Mouse (Mus musculus) stomach, embryonic 16.5 days (tissue): ENCODE measurements at regions not wholly inside any gene's neighbourhood (a gene's known extent, or its start where the extent isn't known, plus 50 kb on each side); places are given as distances from the start of the nearest gene placed in this dataset.
"Not testable (repeated sequence)": the region's sequence is repeated elsewhere in the genome, so short reads cannot be mapped to it uniquely, and the experiment has no call there.

Source experiments
- ATAC-seq: fragments of 200-750 bp; cut with Nextera tagmentation; 2 replicates; pipeline ENCODE4 v1.8.0; 2017; ENCODE audit warnings: moderate number of reproducible peaks, moderate TSS enrichment; ENCODE audit not compliant: insufficient read depth, low FRiP score
- H3K27ac ChIP-seq: fragments of 300-500 bp; sonication (generic); 2 replicates; pipeline ENCODE4 v1.5.1; 2014; ENCODE audit warnings: low read length
- H3K27me3 ChIP-seq: fragments of 300-500 bp; sonication (generic); 2 replicates; pipeline ENCODE4 v1.6.1; 2014; ENCODE audit warnings: low read length, control low read depth, mixed read lengths; ENCODE audit not compliant: control insufficient read depth, insufficient read depth
- H3K36me3 ChIP-seq: fragments of 300-500 bp; sonication (generic); 2 replicates; pipeline ENCODE4 v1.6.1; 2014; ENCODE audit warnings: low read length; ENCODE audit not compliant: control insufficient read depth, insufficient read depth
- H3K4me1 ChIP-seq: fragments of 300-500 bp; sonication (generic); 2 replicates; pipeline ENCODE4 v1.6.1; 2014; ENCODE audit warnings: low read length, control low read depth, mixed read lengths; ENCODE audit not compliant: control insufficient read depth, insufficient read depth
- H3K4me2 ChIP-seq: fragments of 300-500 bp; sonication (generic); 2 replicates; pipeline ENCODE4 v1.6.1; 2014; ENCODE audit warnings: low read depth, low read length, mixed read lengths
- H3K4me3 ChIP-seq: fragments of 300-500 bp; sonication (generic); replicated peaks from 2 replicates; pipeline ENCODE4 v1.5.1; 2014; ENCODE audit warnings: mild to moderate bottlenecking, low read length
- H3K9ac ChIP-seq: fragments of 300-500 bp; sonication (generic); 2 replicates; pipeline ENCODE4 v1.6.1; 2014; ENCODE audit warnings: low read length
- H3K9me3 ChIP-seq: fragments of 300-500 bp; sonication (generic); replicated peaks from 2 replicates; pipeline ENCODE4 v1.6.1; 2016; ENCODE audit warnings: low read length, control low read depth; ENCODE audit not compliant: control insufficient read depth
- WGBS: fragments of 180-500 bp; shearing (Covaris S2); extraction: QIAGEN DNeasy Blood & Tissue Kit; methylation state at CpG from one replicate; pipeline ENCODE4 v1.1.7; 2014; 5-methylcytosine and 5-hydroxymethylcytosine counted together

DNA sequence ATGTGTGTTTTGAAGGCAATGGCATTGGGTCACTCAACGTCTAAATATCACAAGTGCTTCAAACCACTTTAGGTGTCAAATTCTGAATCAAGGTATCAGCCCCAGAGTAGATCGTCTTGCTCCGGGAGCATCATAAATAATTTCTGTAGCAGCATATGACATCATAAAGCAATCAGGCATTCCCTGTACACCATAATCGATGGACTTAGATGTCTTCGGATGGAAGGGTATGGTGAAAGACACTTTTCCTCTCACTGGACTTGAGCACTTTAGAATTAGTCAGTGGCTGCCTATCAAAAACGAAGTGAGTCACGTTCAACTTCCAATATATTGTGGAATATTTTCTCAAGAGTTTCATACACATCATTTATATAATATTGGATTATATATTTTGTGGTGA is 77.9 kb downstream of the Gm5426 start:
- 59% methylated on average over 7 of the region's 7 CpGs for WGBS
- H3K27me3 ChIP-seq, result no peaks in the 10 kb centered on the region
- no peaks in the 10 kb centered on the region for H3K4me1 ChIP-seq
- no peaks in the 10 kb centered on the region for H3K9me3 ChIP-seq
- H3K27ac ChIP-seq, result no peak overlapping the region
- no peak overlapping the region for H3K4me2 ChIP-seq
- no peak for ATAC-seq
- H3K4me3 ChIP-seq, result no peak overlapping the region
- H3K9ac ChIP-seq, result no peak overlapping the region
- H3K36me3 ChIP-seq, result no peaks in the 10 kb centered on the region

GRCm38 (mm10) chr10:96214946-96215345 is 78.5 kb downstream of the Gm5426 start:
- no peak for ATAC-seq
- Histone ChIP-seq H3K27ac (no peak overlapping the region), H3K4me1 (no peaks in the 10 kb centered on the region), H3K4me2 (no peak overlapping the region), H3K4me3 (no peak overlapping the region), H3K27me3 (no peaks in the 10 kb centered on the region), H3K9me3 (no peaks in the 10 kb centered on the region), H3K9ac (no peak overlapping the region), H3K36me3 (no peaks in the 10 kb centered on the region)
- 83% methylated on average over 6 of the region's 6 CpGs for WGBS

DNA sequence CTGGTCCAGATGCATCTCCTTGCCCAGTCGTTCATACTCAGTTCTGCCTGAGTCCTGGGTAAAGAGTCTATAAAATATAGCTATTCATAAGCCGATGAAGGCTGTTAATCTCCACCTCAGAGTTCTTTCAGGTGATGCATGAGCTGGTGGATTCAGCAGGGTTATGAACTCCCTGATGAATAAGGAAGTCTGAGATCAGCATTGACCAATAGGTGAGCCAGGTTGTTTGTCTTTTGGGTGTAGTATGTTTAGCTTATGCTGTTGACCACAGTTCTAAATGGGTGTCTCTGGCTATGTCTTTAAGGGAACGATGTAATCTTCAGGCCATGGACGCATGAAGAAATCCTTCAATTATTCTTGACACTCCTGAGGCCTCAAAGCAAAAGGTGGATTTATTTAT is 84.3 kb downstream of the Gm5426 start:
- Histone ChIP-seq H3K4me1 (no peaks in the 10 kb centered on the region), H3K27me3 (no peaks in the 10 kb centered on the region), H3K9me3 (no peaks in the 10 kb centered on the region), H3K4me2 (no peak overlapping the region), H3K9ac (no peak overlapping the region), H3K4me3 (no peak overlapping the region), H3K27ac (peak overlapping the region; percentile 18; the same call in 1 of the 2 replicates), H3K36me3 (no peaks in the 10 kb centered on the region)
- ATAC-seq, result no peak
- 69% methylated on average over 4 of the region's 4 CpGs for WGBS

DNA sequence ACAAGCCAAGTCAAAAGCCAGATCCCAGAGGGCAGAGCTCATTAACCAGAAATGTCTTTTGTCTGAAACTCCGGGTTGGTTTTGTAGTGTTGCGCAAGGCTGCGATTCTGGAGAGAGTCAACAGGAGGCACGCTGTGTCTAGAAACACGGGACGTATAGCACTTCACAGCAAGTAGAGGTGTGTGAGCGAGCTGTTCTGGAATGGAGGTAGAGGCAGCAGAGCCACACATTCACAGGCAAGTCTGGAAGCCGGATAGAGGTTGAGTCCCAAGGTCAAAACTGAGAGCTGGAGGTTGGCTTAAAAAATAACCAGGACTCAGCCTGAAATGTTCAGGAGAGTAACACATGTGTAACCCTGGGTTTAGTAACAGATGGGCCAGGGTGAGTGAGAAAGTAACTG is 94.0 kb downstream of the Gm5426 start:
- H3K9me3 ChIP-seq, result no peaks in the 10 kb centered on the region
- WGBS, result 69% methylated on average over 8 of the region's 8 CpGs
- no peak overlapping the region for H3K27ac ChIP-seq
- no peaks in the 10 kb centered on the region for H3K36me3 ChIP-seq
- no peaks in the 10 kb centered on the region for H3K27me3 ChIP-seq
- no peak overlapping the region for H3K4me2 ChIP-seq
- peaks cover 4% of the 10 kb centered on the region for H3K4me1 ChIP-seq
- no peak overlapping the region for H3K4me3 ChIP-seq
- no peak for ATAC-seq
- no peak overlapping the region for H3K9ac ChIP-seq

DNA sequence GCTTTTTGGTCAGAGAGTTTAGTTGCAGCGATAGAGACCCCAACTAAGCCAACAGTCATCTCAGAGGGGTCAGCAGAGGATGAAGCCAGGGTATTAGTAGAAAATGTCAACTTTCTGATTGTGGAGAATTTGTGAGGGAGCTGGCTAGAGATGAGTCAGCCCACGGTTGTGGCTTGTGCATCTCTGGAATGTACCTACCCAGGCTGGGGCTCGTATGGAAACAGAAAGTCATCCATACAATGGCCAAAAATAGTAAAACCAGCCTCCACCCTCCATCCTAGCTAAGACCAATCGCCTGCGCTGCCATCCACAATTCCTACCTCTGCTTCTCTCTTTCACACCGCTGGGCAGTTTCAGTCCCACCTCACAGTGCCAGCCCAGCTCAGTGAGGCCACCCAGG is 94.9 kb downstream of the Gm5426 start:
- WGBS, result 78% methylated on average over 6 of the region's 6 CpGs
- ATAC-seq, result no peak

DNA sequence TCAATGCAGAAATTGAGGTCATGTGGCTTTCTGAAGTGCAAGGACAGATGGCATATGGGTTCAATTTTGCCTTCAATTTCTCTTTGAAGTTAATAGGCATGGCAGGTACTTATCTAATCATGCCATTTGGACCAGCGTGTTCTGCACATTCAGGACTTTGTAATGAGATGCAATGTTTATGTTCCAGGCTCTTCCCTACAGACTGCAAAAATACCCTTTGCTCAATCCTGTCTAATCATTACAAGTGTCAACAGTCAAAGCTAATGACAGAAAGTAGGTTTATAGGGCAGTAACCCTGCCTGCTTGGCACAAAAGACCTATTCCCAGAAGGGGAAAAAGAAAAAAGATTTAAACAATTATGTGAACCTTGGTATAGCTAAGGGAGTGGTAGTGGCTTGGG is 96.5 kb downstream of the Gm5426 start:
- H3K27ac ChIP-seq, result no peak overlapping the region
- H3K27me3 ChIP-seq, result no peaks in the 10 kb centered on the region
- ATAC-seq, result no peak
- no peaks in the 10 kb centered on the region for H3K36me3 ChIP-seq
- no peak overlapping the region for H3K9ac ChIP-seq
- 64% methylated on average over 1 of the region's 1 CpGs for WGBS
- peaks cover 4% of the 10 kb centered on the region for H3K4me1 ChIP-seq
- no peak overlapping the region for H3K4me3 ChIP-seq
- no peak overlapping the region for H3K4me2 ChIP-seq
- H3K9me3 ChIP-seq, result no peaks in the 10 kb centered on the region

More for the DNA sequence above, 94.9 kb downstream of the Gm5426 start:
- no peaks in the 10 kb centered on the region for H3K36me3 ChIP-seq
- no peaks in the 10 kb centered on the region for H3K27me3 ChIP-seq
- H3K9ac ChIP-seq, result no peak overlapping the region
- no peaks in the 10 kb centered on the region for H3K9me3 ChIP-seq
- H3K4me1 ChIP-seq, result peaks cover 4% of the 10 kb centered on the region
- no peak overlapping the region for H3K4me3 ChIP-seq
- H3K27ac ChIP-seq, result no peak overlapping the region
- H3K4me2 ChIP-seq, result no peak overlapping the region

GRCm38 (mm10) chr10:96234564-96235412 is 98.4 kb downstream of the Gm5426 start:
- Histone ChIP-seq H3K27me3 (no peaks in the 10 kb centered on the region), H3K4me1 (peaks cover 4% of the 10 kb centered on the region), H3K36me3 (no peaks in the 10 kb centered on the region), H3K9ac (no peak overlapping the region), H3K9me3 (no peaks in the 10 kb centered on the region), H3K4me3 (no peak overlapping the region), H3K27ac (0 out of 2 replicates have a peak overlapping the region, but pooled peaks have one; percentile 24), H3K4me2 (no peak overlapping the region)
- 37% methylated on average over 8 of the region's 10 CpGs for WGBS
- peak; percentile 50; the same call in 1 of the 2 replicates for ATAC-seq

DNA sequence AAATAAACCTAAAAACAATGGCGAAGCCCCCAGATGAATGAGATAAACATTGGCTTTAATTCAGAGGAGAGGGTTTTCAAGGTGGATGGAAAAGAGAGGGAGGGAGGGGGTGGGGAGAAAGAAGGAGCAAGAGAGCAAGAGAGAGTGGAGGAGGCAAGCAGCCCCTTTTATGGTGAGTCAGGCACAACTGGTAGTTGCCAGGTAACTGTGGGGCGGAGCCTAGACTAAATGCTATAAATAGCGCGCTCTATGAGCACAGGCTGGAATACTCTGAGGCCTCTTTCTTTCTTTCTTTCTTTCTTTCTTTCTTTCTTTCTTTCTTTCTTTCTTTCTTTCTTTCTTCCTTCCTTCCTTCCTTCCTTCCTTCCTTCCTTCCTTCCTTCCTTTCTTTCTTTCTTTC is 99.6 kb downstream of the Gm5426 start:
- H3K27ac ChIP-seq, H3K9ac ChIP-seq, H3K4me1 ChIP-seq, H3K36me3 ChIP-seq, H3K27me3 ChIP-seq, H3K4me2 ChIP-seq, H3K4me3 ChIP-seq, H3K9me3 ChIP-seq, ATAC-seq: not testable (repeated sequence)
- 88% methylated on average over 4 of the region's 4 CpGs for WGBS

- H3K27ac ChIP-seq, result no peak overlapping the region
- no peak for ATAC-seq
- H3K27me3 ChIP-seq, result no peaks in the 10 kb centered on the region
- H3K4me3 ChIP-seq, result no peak overlapping the region
- 91% methylated on average over 6 of the region's 6 CpGs for WGBS
- H3K9me3 ChIP-seq, result 0 out of 2 replicates have a peak, but pooled peaks cover 4% of the 10 kb centered on the region
- no peak overlapping the region for H3K9ac ChIP-seq
- no peaks in the 10 kb centered on the region for H3K36me3 ChIP-seq
- H3K4me1 ChIP-seq, result peaks cover 4% of the 10 kb centered on the region
- no peak overlapping the region for H3K4me2 ChIP-seq
These were observed 100.5 kb downstream of the Gm5426 start for GRCm38 (mm10) chr10:96236777-96237373.
